Mouse (Mus musculus): ENCODE data around the gene Tnfaip8l2. TPM values are rescaled to one million over a fixed set of nuclear protein-coding genes. Genes with fewer than 3 reads are reported as not detected.
A peak's percentile ranks its signal among the peaks of the same experiment; 100 is the strongest.
"Not testable (repeated sequence)": the region's sequence is repeated elsewhere in the genome, so short reads cannot be mapped to it uniquely, and the experiment has no call there.

The Tnfaip8l2 gene
- polyA plus RNA-seq, 2 experiments from 2014 or later: 238 to 312 TPM

DNA sequence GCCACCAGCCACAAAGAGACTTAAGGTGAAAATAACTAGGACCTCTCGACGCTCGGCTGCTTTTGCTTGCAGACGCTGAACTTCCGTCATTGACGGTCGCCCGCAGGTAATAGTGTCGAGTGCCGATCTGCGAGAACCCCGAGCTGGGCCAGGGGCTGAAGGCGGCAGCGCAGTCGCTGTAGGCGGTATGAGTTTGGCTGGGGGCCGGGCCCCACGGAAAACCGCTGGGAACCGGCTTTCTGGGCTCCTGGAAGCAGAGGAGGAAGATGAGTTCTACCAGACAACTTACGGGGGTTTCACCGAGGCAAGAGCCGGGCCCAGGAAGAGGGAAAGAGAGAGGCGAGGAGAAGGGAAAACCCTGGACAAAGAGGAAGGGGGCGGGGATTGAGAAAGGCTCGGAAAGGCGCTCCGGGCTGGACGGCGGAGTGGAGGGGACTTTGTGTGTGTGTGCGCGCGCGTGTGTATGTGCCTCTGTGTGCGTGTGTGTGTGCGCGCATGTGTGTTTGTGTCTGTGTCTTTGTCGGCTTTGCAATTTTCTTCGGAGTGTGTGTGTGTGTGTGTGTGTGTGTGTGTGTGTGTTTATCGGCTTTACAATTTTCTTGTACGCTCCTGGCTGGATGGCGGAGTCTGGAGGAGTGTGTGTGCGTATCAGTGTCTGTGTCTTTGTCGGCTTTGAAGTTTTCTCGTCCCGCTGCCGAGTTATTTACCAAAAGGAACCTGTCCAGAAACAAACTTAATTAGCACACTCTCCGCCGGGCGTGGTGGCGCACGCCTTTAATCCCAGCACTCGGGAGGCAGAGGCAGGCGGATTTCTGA lies 31.0 kb downstream of the Tnfaip8l2 start, which contains the start of gene Vps72:
Gene Vps72 (plus strand): TSS at position 112 of the 816 bp plus-strand sequence.
- ATAC-seq: peak; percentile 79

- ATAC-seq: no peak
Measured at GRCm38 (mm10) chr3:95107898-95108297, 34.3 kb downstream of the Tnfaip8l2 start.

DNA sequence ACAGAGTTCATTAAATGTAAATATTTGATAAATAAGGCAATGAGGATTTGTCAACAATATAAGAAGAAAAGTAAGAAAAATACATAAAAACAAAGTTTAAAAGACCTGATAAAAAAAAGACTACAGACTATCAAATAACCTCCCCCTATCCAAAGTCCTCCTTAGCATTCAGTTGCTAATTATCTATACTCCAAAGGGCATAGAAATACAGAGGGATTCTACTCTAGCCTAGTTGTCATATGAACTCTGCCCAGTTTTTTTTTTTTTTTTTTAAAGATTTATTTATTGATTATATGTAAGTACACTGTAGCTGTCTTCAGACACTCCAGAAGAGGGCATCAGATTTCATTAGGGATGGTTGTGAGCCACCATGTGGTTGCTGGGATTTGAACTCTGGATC lies 34.9 kb downstream of the Tnfaip8l2 start:
- not testable (repeated sequence) for ATAC-seq

DNA sequence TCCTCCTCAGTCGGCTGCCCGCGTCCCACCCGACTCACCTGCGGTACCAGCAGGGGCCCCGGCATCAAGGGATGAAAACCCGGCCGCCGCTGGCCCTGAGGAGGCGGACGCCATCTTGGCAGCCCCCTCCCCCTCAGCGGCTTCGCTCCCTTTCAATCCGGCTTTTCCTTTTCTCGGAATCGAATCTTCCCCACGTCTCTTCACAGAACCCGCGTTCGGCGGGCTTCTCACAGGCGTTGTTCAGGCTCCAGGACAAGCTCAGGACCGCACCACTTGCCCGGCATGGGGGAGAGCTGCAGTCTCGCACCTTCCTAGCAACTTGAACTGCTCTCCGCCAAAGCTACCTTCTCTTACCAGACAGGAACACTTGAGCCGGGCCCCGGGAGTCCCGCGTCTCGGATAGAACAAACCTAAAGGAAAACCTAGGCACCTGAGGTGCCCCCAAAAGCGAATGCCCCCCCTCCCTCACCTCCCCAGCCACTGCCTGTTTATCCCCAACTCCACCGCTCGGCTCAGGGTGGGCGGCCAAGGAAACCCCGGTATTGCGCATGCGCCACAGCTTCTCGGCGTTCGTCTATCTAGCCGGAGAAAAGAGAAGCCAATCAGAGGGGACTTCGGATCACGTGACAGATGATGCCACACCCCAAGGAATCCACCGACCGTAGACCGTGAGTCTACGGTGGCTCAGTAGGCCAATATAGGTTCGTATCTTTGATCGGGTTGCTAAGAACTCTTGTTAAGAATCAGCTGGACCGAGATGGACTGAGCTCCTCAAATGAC lies 35.6 kb downstream of the Tnfaip8l2 start, which contains the start of gene Pip5k1a:
Gene Pip5k1a (minus strand): TSS at position 593 of the 780 bp plus-strand sequence.
- peak; percentile 84 for ATAC-seq

DNA sequence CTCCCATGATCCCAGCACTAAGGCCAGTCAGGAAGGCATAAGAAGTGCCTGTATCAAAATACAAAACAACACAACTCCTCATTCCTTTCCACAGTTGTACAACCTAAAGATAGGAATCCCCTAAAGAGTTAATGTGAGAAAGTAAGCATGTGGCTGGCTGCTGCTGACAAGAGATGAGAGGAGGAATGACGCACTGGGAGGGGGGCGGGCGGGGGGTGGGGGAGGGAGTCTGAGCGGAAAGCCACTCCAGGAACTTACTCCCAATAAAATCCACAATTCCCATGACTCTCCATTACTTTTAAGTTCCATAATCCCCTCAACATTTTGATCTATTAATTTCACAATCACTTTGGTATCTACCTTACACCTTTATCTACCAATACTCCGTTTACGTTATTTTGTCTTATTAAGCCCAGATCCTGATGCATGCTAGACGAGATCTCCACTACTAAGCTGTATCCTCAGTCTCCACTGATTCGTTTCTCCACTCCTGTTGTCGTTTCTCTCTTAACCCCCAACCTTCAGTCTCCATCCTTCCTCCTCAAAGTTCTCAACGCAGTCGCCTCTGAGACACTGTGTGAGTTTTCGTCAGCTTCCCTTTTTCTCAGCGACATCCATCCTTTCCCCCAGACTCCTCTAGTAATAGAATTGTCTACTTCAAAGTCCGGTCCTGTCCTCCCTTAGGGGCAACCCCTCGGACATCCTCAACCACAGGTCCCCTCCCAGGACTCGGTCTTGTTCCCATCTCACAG lies 36.4 kb downstream of the Tnfaip8l2 start:
- ATAC-seq: no peak

DNA sequence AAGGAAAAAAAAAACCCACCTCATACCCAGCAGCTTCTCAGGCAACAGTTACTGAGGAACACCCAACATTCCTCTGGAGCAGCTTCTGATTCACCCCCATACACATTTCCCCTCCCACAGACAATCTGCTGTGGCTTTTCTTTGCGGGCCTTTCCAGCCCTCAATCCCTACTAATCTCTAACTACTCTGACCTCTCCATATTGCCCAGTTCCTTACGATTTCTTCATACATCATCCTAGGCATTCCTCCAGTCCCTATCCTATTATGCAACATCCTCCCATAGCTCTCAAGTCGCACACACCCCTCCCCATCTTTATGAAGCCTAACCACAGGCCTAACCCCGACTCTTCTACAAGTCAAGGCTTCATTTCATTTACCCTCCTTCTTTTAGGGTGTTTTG lies 37.0 kb downstream of the Tnfaip8l2 start:
- ATAC-seq: no peak

DNA sequence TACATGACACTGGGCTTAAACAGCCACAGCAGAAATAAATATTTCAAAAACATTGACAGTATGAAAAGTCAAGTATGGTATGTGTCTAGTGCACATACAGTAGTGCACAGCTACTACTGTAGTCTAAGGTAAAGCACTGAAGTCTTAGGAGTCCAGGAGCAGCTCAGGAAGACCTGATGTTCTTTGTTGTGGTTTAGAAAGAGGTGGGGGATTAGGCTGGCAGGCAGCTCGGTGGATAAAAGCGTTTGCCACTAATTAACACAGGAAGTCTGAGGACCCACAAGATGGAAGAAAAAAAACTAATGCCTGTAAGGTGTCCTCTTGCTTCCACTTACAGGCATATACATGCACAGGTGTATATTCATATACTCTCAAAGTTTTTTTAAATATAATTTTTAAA lies 41.3 kb downstream of the Tnfaip8l2 start:
- ATAC-seq: peak; percentile 68

Other genes with a start within 250 kb of the Tnfaip8l2 start
- gene Selenbp1, start 209.3 kb downstream of the Tnfaip8l2 start, polyA plus RNA-seq (2017; shearing (Covaris generic)): 1 to 10 TPM; 4.6 to 5.2 TPM
- 10 to 100 TPM in 1 of 2 experiments, 1 to 10 TPM in 1; 9.4 to 10.9 TPM for gene Rfx5, start 188.3 kb downstream of the Tnfaip8l2 start, polyA plus RNA-seq (2017; shearing (Covaris generic))
- gene Pi4kb, start 167.6 kb downstream of the Tnfaip8l2 start, polyA plus RNA-seq (2017; shearing (Covaris generic)): 10 to 100 TPM in 1 of 2 experiments, 1 to 10 TPM in 1; 9.4 to 17.1 TPM
- 10 to 100 TPM; 10.9 to 24.0 TPM for gene Zfp687, start 126.9 kb downstream of the Tnfaip8l2 start, polyA plus RNA-seq (2017; shearing (Covaris generic))
- 100 to 1,000 TPM; 171 to 277 TPM for gene Psmd4, start 99.7 kb downstream of the Tnfaip8l2 start, polyA plus RNA-seq (2017; shearing (Covaris generic))
- 10 to 100 TPM; 13.4 to 14.3 TPM for gene Pip5k1a, start 35.4 kb downstream of the Tnfaip8l2 start, polyA plus RNA-seq (2017; shearing (Covaris generic))
- 10 to 100 TPM; 64.3 to 69.5 TPM for gene Vps72, start 31.3 kb downstream of the Tnfaip8l2 start, polyA plus RNA-seq (2017; shearing (Covaris generic))
- gene Tmod4, start 17.9 kb downstream of the Tnfaip8l2 start, polyA plus RNA-seq (2017; shearing (Covaris generic)): 1 to 10 TPM; 2.5 TPM
- gene Scnm1, start 8.3 kb downstream of the Tnfaip8l2 start, polyA plus RNA-seq (2017; shearing (Covaris generic)): 100 to 1,000 TPM; 110 TPM
- gene Lysmd1, start 8.3 kb downstream of the Tnfaip8l2 start, polyA plus RNA-seq (2017; shearing (Covaris generic)): 10 to 100 TPM; 25.4 to 43.9 TPM
- gene Sema6c, start 18.1 kb upstream of the Tnfaip8l2 start, polyA plus RNA-seq (2017; shearing (Covaris generic)): under 1 TPM in 1 of 2 experiments, not detected in 1; 0.08 TPM
- 10 to 100 TPM; 31.0 to 37.1 TPM for gene Gabpb2, start 75.6 kb upstream of the Tnfaip8l2 start, polyA plus RNA-seq (2017; shearing (Covaris generic))
- 100 to 1,000 TPM; 218 to 256 TPM for gene Cdc42se1, start 86.4 kb upstream of the Tnfaip8l2 start, polyA plus RNA-seq (2017; shearing (Covaris generic))
- 10 to 100 TPM; 19.0 to 24.1 TPM for gene Mllt11, start 89.8 kb upstream of the Tnfaip8l2 start, polyA plus RNA-seq (2017; shearing (Covaris generic))
- gene Gm128, start 99.2 kb upstream of the Tnfaip8l2 start, polyA plus RNA-seq (2017; shearing (Covaris generic)): 1 to 10 TPM in 1 of 2 experiments, under 1 TPM in 1; 0.65 to 1.1 TPM
- not detected for gene Bnipl, start 108.8 kb upstream of the Tnfaip8l2 start, polyA plus RNA-seq (2017; shearing (Covaris generic))
- 10 to 100 TPM; 22.1 to 25.3 TPM for gene Mindy1, start 139.0 kb upstream of the Tnfaip8l2 start, polyA plus RNA-seq (2017; shearing (Covaris generic))
- 10 to 100 TPM in 1 of 2 experiments, 1 to 10 TPM in 1; 6.3 to 10.1 TPM for gene Prune1, start 139.7 kb upstream of the Tnfaip8l2 start, polyA plus RNA-seq (2017; shearing (Covaris generic))
- gene Anxa9, start 164.8 kb upstream of the Tnfaip8l2 start, polyA plus RNA-seq (2017; shearing (Covaris generic)): 1 to 10 TPM in 1 of 2 experiments, under 1 TPM in 1; 0.42 to 1.1 TPM
- 100 to 1,000 TPM; 168 to 244 TPM for gene Cers2, start 172.4 kb upstream of the Tnfaip8l2 start, polyA plus RNA-seq (2017; shearing (Covaris generic))
- gene Setdb1, start 214.8 kb upstream of the Tnfaip8l2 start, polyA plus RNA-seq (2017; shearing (Covaris generic)): 10 to 100 TPM; 20.2 to 26.6 TPM